Mouse (Mus musculus): Measurements from ENCODE around the gene Cdh3. TPM values are rescaled to one million over a fixed set of nuclear protein-coding genes. Genes with fewer than 3 reads are reported as not detected.

Cdh3 gene
- 5.2 and 6.1 TPM in 2 replicates for polyA plus RNA-seq (2012; rRNA removed; ENCODE audit: low replicate concordance)

GRCm38 (mm10) chr8:106510365-106510975 lies at the start of gene Cdh3:
Gene Cdh3, plus strand, starts transcription at chr8:106510891.

GRCm38 (mm10) chr8:106500018-106500685 lies 10.5 kb upstream of the Cdh3 start, which contains the start of gene 6030452D12Rik:
Gene 6030452D12Rik, plus strand, starts transcription at chr8:106500522.

GRCm38 (mm10) chr8:106573168-106573567 lies 62.5 kb downstream of the Cdh3 start, which contains the start of gene Gm10073:
Gene Gm10073, minus strand, starts transcription at chr8:106573461.

GRCm38 (mm10) chr8:106603131-106603819 lies 92.6 kb downstream of the Cdh3 start, which contains the start of gene Cdh1:
Gene Cdh1, plus strand, starts transcription at chr8:106603351.

Other genes with a start within 250 kb of the Cdh3 start
- gene Smpd3, start 172.9 kb upstream of the Cdh3 start, polyA plus RNA-seq (2012; rRNA removed; ENCODE audit: low replicate concordance) = 14.2 TPM in 2 replicates
- 2.5 and 2.9 TPM in 2 replicates for gene Zfp90, start 95.6 kb upstream of the Cdh3 start, polyA plus RNA-seq (2012; rRNA removed; ENCODE audit: low replicate concordance)
- not detected in 2 replicates for gene 6030452D12Rik, start 10.4 kb upstream of the Cdh3 start, polyA plus RNA-seq (2012; rRNA removed; ENCODE audit: low replicate concordance)
- 46.8 and 91.3 TPM in 2 replicates for gene Gm10073, start 62.6 kb downstream of the Cdh3 start, polyA plus RNA-seq (2012; rRNA removed; ENCODE audit: low replicate concordance)
- gene Cdh1, start 92.5 kb downstream of the Cdh3 start, polyA plus RNA-seq (2012; rRNA removed; ENCODE audit: low replicate concordance) = 31.3 and 44.0 TPM in 2 replicates
- 4.8 and 6.1 TPM in 2 replicates for gene Tango6, start 172.2 kb downstream of the Cdh3 start, polyA plus RNA-seq (2012; rRNA removed; ENCODE audit: low replicate concordance)

All from mammary gland, adult 2 months (tissue).